29 mouse cellular contexts compared by ENCODE assay signal in genomic region chr7:74757469-74757868, GRCm38 (mm10).
DNase-seq lines count a peak whose midpoint lies in the region; ATAC-seq lines count a peak whose summit lies in the region.
"Had no signal": no experiment of that assay in that cellular context is flagged by ENCODE, and none has a peak within 500 bp of the region (broad histone marks: within the 10 kb centered on the region; RNA-seq: fewer than 3 reads in every experiment).

No protein-coding gene starts in this region.

- peaks cover 5% of the 10 kb centered on the region; the same call in 1 of the 2 replicates for H3K4me1 ChIP-seq in lung, embryonic 15.5 days
- H3K4me1 ChIP-seq in liver, embryonic 11.5 days (replicated peaks; ENCODE audit: control insufficient read depth, insufficient read depth, low read length) = no peaks in the 10 kb centered on the region
- H3K4me1 ChIP-seq: embryonic facial prominence, embryonic 10.5 days; embryonic facial prominence, embryonic 15.5 days; forebrain, embryonic 12.5 days; hindbrain, embryonic 10.5 days; hindbrain, embryonic 15.5 days; kidney, embryonic 15.5 days; limb, embryonic 15.5 days had no signal

- no peaks in the 10 kb centered on the region for H3K27me3 ChIP-seq in lung, embryonic 15.5 days
- no peaks in the 10 kb centered on the region for H3K27me3 ChIP-seq in liver, embryonic 11.5 days (replicated peaks; ENCODE audit: control insufficient read depth, insufficient read depth, low read length)
- H3K27me3 ChIP-seq: embryonic facial prominence, embryonic 15.5 days; forebrain, embryonic 12.5 days; hindbrain, embryonic 15.5 days; kidney, embryonic 15.5 days; limb, embryonic 15.5 days had no signal

- H3K9me3 ChIP-seq in lung, embryonic 15.5 days = no peaks in the 10 kb centered on the region
- H3K9me3 ChIP-seq in liver, embryonic 11.5 days (ENCODE audit: control insufficient read depth, low read length) = no peaks in the 10 kb centered on the region
- H3K9me3 ChIP-seq: embryonic facial prominence, embryonic 10.5 days; embryonic facial prominence, embryonic 15.5 days; forebrain, embryonic 12.5 days; hindbrain, embryonic 10.5 days; hindbrain, embryonic 15.5 days; kidney, embryonic 15.5 days; limb, embryonic 15.5 days had no signal

- H3K4me2 ChIP-seq in lung, embryonic 15.5 days = no peak overlapping the region
- H3K4me2 ChIP-seq in liver, embryonic 11.5 days = no peak overlapping the region
- H3K4me2 ChIP-seq: embryonic facial prominence, embryonic 15.5 days; forebrain, embryonic 12.5 days; hindbrain, embryonic 15.5 days; kidney, embryonic 15.5 days; limb, embryonic 15.5 days; midbrain, embryonic 11.5 days had no signal

- 44% methylated on average over 2 of the region's 2 CpGs for WGBS in lung, embryonic 15.5 days
- 84% methylated on average over 2 of the region's 2 CpGs for WGBS in liver, embryonic 11.5 days

- H3K4me3 ChIP-seq in lung, embryonic 15.5 days = no peak overlapping the region
- no peak overlapping the region for H3K4me3 ChIP-seq in liver, embryonic 11.5 days (ENCODE audit: low read depth, low read length)
- H3K4me3 ChIP-seq: embryonic facial prominence, embryonic 10.5 days; embryonic facial prominence, embryonic 15.5 days; forebrain, embryonic 12.5 days; hindbrain, embryonic 10.5 days; hindbrain, embryonic 15.5 days; kidney, embryonic 15.5 days; limb, embryonic 15.5 days had no signal

- DNase-seq in cerebellum, adult 18-20 months = peak; percentile 27 to 29
- DNase-seq in cerebellum, adult 11-12 months = no peak
- DNase-seq in lung, postnatal 25 days (ENCODE audit: low spot score) = no peak
- peak; percentile 5 for DNase-seq in cerebellum, adult 9-11 months
- DNase-seq in urinary bladder, adult 2 months (ENCODE audit: low spot score) = no peak
- DNase-seq in liver, embryonic 11.5 days (ENCODE audit: low spot score) = no peak
- DNase-seq: adrenal gland, postnatal 14 days; forebrain, postnatal 0 days; heart, postnatal 14 days; kidney, adult 18-20 months; kidney, postnatal 25 days; lung, postnatal 10 days; right cerebral cortex, adult 18-20 months; spleen, adult 18-20 months; thymus, postnatal 14 days had no signal

- peak; percentile 11; the same call in 1 of the 2 replicates for ATAC-seq in lung, embryonic 15.5 days (ENCODE audit: borderline replicate concordance, extremely low read depth, low FRiP score, low TSS enrichment)
- ATAC-seq in liver, embryonic 11.5 days (replicated peaks; ENCODE audit: low FRiP score) = no peak
- ATAC-seq: forebrain, postnatal 0 days; inflammation-experienced regulatory T-cells, adult 6 months; midbrain, embryonic 16.5 days; Patski had no signal

- H3K36me3 ChIP-seq in lung, embryonic 15.5 days = no peaks in the 10 kb centered on the region
- no peaks in the 10 kb centered on the region for H3K36me3 ChIP-seq in liver, embryonic 11.5 days (ENCODE audit: control insufficient read depth, insufficient read depth, low read length)
- H3K36me3 ChIP-seq: embryonic facial prominence, embryonic 10.5 days; embryonic facial prominence, embryonic 15.5 days; forebrain, embryonic 12.5 days; G1E; hindbrain, embryonic 10.5 days; hindbrain, embryonic 15.5 days; kidney, embryonic 15.5 days; limb, embryonic 15.5 days had no signal

- H3K27ac ChIP-seq in lung, embryonic 15.5 days = peak overlapping the region; percentile 19; the same call in 1 of the 2 replicates
- no peak overlapping the region for H3K27ac ChIP-seq in liver, embryonic 11.5 days (ENCODE audit: low read depth, low read length)
- H3K27ac ChIP-seq: embryonic facial prominence, embryonic 10.5 days; embryonic facial prominence, embryonic 15.5 days; forebrain, embryonic 12.5 days; hindbrain, embryonic 10.5 days; hindbrain, embryonic 15.5 days; kidney, embryonic 15.5 days; limb, embryonic 15.5 days; liver, embryonic 14.5 days had no signal

- no peak overlapping the region for H3K9ac ChIP-seq in lung, embryonic 15.5 days
- H3K9ac ChIP-seq in liver, embryonic 11.5 days (ENCODE audit: low read depth, low read length) = no peak overlapping the region
- H3K9ac ChIP-seq: embryonic facial prominence, embryonic 15.5 days; forebrain, embryonic 12.5 days; forebrain, postnatal 0 days; hindbrain, embryonic 15.5 days; kidney, embryonic 15.5 days; limb, embryonic 15.5 days; liver, embryonic 14.5 days had no signal

Comparison
In these comparisons a context has a peak if more than half of its experiments do, and no peak if none do; other contexts are left out.
1. DNase-seq: peak in cerebellum, adult 18-20 months (2 of 2) and cerebellum, adult 9-11 months (single experiment); none in cerebellum, adult 11-12 months (single experiment), lung, postnatal 25 days (single experiment), urinary bladder, adult 2 months (single experiment) and liver, embryonic 11.5 days (single experiment).